Mouse (Mus musculus): ENCODE results near the gene Olfr724.

- TF ChIP-seq CTCF (IDR thresholded peaks at IDR 0.05; ENCODE audit: low read depth, low read length) (no peak), POLR2A (IDR thresholded peaks at IDR 0.05; ENCODE audit: extremely low read depth, insufficient read depth, low read length) (no peak)
Measured at GRCm38 (mm10) chr14:49955890-49956289, 7.2 kb downstream of the Olfr724 start.

All from liver, adult 2 months (tissue).